Mouse (Mus musculus): ENCODE measurements around the gene B3gnt7. TPM values are rescaled to one million over a fixed set of nuclear protein-coding genes. Genes with fewer than 3 reads are reported as not detected.

Gene B3gnt7
- 0.90 and 1.1 TPM in 2 replicates for total RNA-seq (2015)
- 0.47 and 0.83 TPM in 2 replicates for total RNA-seq (2017)

DNA sequence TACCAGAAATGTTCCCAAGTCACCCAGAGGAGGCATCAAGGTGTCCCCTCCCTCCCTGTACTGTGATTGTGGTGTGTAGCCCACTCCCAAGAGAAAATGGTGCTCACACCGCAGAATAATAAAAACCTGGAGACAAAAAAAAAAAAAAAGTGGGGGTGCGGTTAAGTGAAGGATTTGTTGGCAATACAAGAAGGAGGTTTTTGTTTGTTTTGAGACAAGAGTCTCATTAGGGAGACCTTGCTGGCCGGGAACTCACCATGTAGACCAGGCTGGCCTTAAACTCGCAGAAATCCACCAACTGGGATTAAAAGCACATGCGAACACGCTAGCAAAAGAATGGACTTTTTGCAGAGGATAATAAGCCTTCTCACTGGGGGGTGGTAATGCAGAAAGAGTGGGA lies at the start of gene B3gnt7:
TSS of gene B3gnt7 (plus strand) at position 301 of the 400 bp plus-strand sequence.
- ATAC-seq (replicated peaks; ENCODE audit: poor library complexity), result no peak

DNA sequence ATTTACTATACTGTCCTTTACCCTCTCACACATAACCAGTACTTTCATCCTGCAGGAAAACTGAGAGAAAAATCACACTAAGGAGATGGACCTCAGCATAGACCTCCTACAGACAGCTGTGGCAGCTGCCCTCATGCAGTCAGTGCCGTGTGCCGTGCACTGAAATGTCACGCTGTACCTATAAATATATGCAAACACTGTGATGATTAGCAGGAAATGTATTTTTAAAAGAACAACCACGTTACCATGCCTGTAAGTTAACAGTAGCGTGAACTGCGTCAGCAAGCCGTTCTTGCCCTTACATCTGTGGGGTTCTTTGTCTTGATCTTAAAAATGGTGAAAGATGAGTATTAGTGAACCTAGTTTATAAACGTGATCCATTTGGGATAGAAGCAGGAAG lies 49.2 kb upstream of the B3gnt7 start:
- ATAC-seq (replicated peaks; ENCODE audit: poor library complexity), result no peak

DNA sequence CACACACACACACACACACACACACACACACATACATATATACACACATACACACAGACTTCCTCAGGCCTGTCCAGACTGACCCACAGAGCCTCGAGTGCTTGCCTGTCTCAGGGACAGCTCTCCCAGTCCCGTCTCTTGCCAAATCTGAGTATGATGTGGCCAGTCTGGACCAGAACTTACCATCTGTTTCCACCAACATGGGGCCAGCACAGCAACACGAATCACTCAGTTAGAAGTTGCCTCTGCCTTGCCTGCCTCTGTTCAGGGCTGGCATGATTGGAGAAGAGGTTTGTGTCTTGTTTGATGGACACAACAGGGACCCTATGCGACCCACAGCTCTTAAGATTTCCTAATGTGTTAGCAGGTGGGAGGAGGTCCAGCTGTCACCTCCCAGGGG lies 46.3 kb upstream of the B3gnt7 start:
- ATAC-seq (replicated peaks; ENCODE audit: poor library complexity), result no peak

DNA sequence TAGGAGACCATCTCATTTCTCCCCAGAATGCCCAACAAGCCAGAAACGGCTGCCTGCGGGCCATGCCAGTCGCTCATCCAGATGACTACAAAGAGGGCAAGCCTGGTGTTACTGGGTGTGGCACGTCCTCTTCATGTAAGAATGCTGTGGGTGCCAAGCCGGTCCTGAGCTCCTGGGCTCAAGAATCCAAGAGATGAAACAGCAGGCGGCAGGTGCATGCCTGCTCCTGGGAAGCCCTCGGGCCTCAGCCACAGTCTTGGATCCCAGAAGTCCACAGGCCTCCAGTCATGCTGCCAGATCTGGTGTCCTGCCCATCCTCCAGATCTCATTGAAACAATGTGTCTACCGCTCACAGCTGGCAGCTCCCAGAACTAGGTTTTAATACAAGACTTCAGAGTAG lies 45.4 kb upstream of the B3gnt7 start:
- ATAC-seq (replicated peaks; ENCODE audit: poor library complexity), result no peak

DNA sequence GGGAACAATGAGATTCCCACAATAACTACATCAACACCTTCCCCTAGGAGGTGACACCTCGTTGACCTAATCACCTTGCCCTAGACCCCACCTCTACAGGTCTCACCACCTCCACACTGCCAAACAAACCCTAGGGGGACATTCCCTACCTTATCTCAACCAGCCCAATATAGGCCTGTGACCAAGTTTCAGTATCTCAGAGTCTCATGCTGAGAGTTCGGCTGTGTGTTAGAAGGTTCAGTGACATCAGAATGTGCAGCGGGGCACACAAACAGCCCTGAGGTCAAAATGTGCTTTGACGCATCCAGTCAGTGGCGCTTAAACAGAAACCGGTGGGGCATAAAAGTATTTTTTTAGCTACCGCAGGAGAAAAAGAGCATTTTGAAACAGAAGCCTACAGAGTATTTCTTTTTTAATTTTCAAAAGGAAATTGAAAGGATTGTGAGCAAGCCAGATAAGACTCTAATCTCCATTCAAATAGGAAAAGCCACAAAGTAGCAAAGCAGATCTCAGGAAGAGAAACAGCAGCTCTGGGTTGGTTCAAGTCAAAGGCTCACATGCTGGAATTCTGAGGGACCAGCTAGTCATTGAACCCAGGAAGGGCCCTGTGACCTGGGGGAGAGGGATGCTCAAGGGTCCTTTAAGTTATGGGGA lies 44.3 kb upstream of the B3gnt7 start:
- peak; percentile 76 for ATAC-seq (replicated peaks; ENCODE audit: poor library complexity)

DNA sequence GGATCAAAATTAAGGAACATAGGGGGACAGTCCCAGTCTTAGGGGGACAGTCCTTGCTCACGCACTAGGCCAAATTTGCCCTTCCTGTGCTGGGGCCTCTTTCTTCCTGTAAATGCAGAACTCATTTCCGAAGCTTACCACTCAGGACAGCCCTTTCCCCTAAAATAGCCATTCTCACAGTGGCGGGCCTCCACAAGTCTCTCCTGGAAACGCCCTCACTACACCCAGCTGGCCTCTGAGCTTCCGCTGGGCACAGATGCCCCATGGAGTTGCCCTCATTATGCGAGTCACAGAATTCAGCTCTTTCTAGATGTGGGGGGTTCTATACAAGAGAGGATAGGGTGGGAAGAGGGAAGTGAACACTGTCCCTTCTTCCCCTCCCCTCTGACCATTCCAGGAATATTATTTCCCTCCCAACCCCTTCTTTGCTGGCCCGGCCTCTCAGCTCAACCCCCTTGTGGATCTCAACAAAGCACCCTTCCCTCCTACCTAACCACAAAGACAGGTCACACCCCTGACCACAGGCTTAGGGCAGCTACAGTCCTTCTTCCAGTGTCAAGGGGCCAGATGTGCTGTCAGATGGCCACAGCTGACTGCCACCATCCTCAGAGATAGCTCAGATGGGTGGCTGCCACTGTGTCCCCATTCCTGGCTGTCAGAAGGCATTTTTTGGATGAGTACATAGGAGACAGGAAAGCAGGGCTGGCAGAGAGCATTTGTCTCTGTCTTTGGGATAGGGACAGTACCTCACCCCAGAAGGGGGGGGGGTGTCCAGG lies 38.9 kb upstream of the B3gnt7 start:
- peak; percentile 72 for ATAC-seq (replicated peaks; ENCODE audit: poor library complexity)

DNA sequence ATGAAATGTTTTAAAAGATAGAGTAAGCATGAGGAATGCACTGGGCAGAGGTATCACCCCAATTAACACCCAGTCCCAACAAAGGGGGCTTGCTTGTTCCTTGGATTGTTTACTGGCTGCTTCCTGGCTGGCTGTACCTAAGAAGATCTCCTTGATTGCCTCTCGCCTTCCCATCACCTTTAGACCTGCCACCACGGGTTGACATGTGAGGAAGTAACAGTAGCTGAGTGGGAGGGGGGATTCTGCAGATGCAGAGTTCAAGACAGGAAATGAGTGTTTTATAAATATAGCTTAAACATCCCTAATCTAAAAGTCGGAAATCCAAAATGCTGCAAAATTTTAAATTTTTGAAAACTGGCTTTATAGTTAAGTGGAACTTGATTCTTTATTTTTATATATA lies 37.6 kb upstream of the B3gnt7 start:
- ATAC-seq (replicated peaks; ENCODE audit: poor library complexity), result no peak

DNA sequence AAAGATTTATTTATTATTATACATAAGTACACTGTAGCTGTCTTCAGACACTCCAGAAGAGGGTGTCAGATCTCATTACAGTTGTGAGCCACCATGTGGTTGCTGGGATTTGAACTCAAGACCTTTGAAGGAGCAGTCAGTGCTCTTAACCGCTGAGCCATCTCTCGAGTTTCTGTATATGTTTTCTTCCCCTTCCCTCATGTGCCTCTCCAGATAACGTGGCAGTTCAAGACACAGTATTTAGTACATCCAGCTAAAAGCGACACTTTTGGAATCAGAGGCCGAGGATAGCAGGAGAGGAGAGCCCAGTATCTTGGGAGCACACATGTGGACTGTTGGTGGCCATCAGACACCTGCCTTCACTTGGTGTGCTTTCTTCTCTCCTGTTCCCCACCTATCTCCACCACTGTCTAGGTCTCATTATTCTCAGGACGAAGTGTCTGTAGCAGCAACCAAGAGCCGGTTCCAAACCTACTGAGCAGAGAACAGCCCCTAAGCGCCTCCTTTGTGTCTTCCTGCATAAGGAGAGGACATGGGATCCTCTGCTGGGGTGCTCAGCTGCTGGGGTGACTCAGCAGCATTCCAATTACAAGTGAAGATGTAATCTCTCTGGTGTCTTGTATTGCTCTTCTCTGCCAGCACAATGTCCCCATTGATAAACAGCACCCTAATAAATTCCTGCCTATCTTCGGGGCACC lies 34.0 kb upstream of the B3gnt7 start:
- peak; percentile 80 for ATAC-seq (replicated peaks; ENCODE audit: poor library complexity)

DNA sequence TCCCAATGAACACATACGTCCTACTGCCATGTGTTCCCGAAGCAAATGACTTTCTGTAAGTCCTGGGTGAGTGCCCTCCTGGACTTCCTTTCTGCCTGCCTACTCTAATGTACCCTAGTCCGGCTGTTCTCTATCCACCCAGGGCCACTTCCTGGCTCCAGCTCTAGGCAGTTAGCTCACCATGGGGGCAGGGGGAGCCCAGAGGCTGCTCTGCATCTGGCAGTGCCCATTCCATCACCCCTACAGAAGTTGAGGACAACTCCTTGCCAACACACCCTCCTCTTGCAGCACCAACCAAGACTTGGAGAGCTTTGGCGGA lies 33.5 kb upstream of the B3gnt7 start:
- no peak; the same call in 1 of the 2 replicates for ATAC-seq (replicated peaks; ENCODE audit: poor library complexity)

DNA sequence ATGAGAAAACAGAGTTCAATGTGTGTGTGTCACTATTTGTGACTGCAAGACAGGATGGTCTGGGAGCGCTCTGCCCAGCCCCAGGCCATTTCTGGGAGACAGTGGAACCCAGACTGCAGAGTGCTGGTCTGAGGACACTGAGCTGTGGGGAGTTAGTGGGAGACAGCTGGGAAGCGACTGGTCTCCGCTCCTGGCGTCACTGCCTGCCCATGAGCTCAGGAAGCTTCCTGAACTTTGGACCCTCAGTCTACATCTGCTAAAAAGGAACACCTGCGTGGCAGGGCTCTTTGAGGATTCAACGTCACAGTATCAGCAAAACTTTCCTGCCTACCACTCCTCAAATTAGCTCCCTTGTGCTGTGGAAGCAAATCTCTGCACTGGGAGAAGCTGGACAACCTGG lies 30.9 kb upstream of the B3gnt7 start:
- no peak for ATAC-seq (replicated peaks; ENCODE audit: poor library complexity)

DNA sequence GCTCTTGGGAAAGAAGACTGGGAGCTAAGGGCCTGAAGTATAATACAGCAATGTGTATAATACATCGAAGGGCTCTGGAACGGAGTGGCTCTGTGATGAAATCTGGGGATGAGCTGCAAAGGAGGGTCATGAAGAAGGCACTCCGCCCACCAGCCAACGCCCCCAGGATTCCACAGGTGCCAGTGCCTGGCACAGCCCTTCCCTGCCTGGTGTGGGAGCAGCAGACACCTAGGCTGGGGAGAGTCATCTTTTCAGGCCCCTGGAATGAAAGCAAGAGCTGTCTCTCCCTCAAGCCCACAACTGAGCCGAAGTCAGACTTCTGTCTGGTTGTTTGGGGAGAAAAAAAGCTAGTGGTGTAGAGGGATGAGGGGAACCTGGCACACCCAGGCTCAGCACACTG lies 25.6 kb upstream of the B3gnt7 start:
- ATAC-seq (replicated peaks; ENCODE audit: poor library complexity), result no peak

DNA sequence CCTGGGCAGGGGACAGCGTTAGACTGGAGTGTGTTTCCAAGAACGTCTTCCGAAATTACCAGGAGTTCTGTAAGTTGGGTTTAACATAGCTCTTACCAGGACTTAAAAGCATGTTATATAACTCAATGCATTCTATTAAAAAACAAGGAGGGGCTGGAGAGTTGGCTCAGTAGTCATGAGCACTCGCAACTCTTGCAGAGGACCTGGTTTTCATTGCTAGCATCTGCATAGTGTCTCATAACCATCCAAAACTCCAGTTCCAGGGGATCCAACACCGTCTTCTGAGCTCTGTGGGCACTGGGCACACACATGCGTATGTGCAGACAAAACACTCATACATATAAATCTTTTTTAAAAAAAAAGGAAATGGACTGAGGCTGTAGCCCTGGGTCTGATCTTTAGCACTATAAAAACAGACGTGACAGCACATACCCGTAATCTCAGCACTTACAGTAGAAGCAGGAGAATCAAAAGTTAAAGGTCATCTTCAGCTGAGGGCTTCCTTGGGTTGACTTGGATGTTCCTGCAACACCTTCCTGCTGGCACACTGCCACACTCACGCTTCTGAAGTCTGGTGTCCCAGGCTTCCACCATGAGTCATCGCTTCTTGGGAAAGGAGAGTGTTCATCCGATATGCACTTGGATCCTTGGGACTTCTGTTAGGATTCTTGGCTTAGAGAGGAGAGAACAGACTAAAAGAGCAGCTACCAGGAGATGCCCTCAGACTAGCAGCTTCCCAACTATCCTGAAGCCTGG lies 20.7 kb upstream of the B3gnt7 start:
- ATAC-seq (replicated peaks; ENCODE audit: poor library complexity), result no peak

DNA sequence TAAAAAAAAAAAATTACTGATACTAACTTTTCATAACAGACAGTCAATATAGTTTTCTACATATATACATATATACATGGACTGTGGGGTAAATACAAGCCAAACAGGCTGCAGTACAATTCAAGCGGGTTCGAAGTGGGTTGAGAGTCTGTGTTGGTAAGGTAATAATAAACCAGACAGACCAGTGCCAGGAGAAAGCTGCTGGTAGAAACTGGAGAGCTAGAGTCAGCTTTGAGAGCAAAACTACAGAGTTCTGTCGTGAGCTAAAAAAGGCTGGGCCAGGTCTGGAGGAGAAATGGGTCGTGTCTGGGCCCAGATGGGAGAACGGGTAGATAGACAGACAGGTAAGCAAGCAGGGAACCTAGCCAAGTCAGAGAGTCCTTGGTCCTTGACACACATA lies 18.5 kb upstream of the B3gnt7 start:
- ATAC-seq (replicated peaks; ENCODE audit: poor library complexity), result no peak

DNA sequence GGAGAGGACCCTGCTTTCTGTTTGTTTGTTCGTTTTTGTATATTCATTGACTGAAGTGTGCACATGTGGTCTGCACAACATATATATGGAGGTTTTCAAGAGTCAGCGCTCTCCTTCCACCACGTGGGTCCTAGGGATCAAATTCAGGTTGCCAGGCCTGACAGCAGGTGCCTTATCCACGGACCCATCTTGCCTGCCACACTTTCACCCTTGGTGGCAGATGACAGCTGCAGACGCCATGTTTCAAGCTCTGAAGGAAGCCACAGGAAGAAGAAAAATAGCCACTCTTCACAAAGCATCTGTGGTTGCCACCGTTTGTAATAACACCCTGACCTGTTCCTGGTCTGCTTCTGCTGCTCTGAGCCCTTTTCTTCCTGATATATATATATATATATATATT lies 17.3 kb upstream of the B3gnt7 start:
- ATAC-seq (replicated peaks; ENCODE audit: poor library complexity), result no peak

DNA sequence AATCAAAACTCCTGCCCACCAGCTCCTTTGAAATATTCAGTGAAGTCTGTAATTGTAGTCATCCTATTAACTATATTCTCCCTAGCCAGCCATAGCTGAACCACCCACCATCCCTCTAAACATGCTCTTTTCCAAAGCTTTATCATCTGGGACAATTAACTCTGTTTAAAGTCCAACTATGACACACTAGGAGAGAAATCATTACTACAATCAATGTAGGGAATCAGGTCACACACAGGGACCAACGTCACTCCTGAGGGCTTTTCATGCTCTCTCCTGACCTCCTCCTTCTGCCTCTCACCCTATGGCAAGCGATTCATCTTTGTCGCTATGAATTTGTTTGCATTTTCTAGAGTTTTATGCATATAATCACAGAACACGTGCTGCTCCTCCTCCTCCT lies 15.2 kb upstream of the B3gnt7 start:
- no peak for ATAC-seq (replicated peaks; ENCODE audit: poor library complexity)

DNA sequence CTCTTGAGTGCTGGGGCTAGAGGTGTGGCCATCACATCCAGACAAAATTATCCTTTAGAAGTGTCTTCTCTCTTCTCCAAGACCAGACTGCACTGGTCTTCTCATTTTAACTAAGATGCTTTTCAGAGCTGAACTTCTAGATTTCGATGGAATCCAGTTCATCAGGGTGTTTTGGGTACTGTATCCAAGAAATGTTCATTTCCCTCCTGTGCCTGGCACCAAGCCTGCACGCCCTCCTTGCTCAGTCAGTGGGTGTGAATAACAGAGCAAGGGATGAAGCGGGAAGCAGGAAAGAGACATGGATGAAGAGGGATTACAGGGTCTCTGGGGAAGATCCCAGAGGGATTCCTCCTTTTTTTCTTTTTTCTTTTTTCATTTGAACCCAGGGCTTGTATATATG lies 12.2 kb upstream of the B3gnt7 start:
- no peak for ATAC-seq (replicated peaks; ENCODE audit: poor library complexity)

DNA sequence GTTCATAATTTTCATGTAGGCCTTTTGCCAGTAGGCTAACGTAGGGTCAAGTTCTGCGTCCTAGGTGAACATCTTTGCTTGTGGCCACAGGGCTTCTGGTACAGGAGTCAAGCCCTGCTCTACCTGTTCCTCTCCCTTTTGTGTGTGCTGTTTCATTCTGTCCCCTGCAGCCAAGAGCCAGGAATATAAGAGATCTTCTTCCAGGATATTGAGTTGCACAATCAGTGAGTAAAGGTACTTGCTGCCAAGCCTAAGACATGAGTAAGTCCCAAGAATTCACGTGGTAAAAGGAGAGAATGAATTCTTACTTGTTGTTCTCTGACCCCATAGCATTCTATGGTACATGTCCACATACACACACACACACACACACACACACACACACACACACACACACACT lies 9.5 kb upstream of the B3gnt7 start:
- ATAC-seq (replicated peaks; ENCODE audit: poor library complexity), result no peak

DNA sequence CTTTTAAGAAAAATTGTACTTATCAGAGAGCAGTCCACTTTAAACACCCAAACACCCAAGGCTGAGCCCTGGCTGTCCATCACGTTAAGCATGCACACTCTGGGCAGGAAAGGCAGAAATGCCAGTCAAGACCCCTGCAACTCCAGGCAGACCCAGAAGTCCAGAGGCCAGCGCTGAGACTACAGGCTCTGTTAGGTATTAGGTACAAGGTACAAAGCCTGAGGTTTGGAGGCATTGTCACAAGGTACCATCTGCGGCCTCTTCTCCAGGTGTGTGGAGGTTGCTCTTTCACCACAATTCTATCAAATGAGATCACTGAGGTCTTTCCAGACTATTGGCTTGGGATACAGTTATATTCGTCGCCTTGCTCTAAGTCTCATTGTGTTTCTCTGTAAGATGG lies 8.8 kb upstream of the B3gnt7 start:
- ATAC-seq (replicated peaks; ENCODE audit: poor library complexity), result no peak

DNA sequence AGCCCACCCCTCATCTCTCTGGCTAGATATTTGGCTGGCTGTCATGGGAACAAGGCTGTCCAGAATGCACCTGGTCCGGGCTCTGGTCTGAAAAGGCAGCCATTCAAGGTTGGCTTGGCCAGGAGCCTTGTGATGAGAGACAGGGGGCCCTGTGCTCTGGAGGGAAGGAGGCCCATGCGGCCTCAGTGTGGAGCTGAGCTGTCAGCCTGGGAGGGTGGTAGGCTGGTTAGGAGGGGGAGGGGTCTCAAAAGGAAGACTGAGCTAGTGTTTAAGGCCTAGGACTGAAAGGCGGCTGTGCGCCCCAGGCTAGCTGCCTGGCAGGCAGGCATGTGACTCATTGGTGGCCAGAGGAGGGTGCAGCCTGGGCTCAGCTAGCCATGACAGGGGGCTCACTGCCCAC lies 8.2 kb upstream of the B3gnt7 start:
- ATAC-seq (replicated peaks; ENCODE audit: poor library complexity), result no peak

DNA sequence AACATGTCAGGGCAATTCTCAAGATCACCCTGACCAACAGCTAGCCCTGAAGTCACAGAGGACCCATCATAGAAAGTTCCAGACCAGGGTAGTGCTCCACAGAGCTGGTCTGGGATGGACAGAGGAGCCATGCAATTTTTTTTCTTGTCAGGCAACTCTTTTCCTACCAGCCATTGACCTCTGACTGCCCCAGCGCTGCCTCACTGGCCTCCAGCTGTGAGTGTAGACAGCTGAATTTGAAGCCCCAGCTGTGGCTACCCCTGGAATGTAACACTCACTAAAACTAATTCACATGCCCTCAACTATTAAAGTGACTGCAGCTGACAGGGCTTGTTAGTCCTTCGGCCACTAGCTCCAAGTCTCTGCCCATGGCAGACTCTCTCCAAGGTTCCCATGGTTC lies 2.5 kb upstream of the B3gnt7 start:
- no peak for ATAC-seq (replicated peaks; ENCODE audit: poor library complexity)

DNA sequence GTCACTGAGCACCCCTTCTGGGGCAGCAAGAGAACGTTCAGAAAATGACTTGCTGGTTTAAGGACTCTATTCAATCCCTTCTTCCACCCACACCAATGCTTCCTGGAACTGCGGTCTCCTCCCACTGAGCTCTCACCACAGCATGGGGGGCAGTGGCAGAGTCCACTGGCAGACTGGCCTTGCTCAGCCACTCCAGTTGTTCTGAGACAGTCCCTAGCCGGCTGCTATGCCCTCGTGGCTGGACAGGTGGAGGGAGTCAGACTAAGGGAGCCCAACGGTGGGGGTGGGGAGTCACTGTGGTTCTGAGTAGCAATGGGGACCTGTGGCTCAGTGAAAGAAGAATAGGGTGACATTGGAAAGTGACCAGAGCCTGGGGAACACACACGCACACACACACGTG lies 1.9 kb upstream of the B3gnt7 start:
- no peak for ATAC-seq (replicated peaks; ENCODE audit: poor library complexity)
